Mouse (Mus musculus): ENCODE results near the gene Cox7a1. TPM values are rescaled to one million over a fixed set of nuclear protein-coding genes. Genes with fewer than 3 reads are reported as not detected.

The Cox7a1 gene
- polyA plus RNA-seq, 1 experiment from 2014 or later = 4.5 TPM

GRCm38 (mm10) chr7:30184641-30185348 is 851 bp downstream of the Cox7a1 start:
- Histone ChIP-seq H3K4me1 (ENCODE audit: control insufficient read depth, insufficient read depth, low read length) (no peaks in the 10 kb centered on the region; the same call in 1 of the 2 replicates), H3K27me3 (ENCODE audit: control insufficient read depth, insufficient read depth, low read length) (no peaks in the 10 kb centered on the region), H3K9me3 (ENCODE audit: control insufficient read depth, low read length) (no peaks in the 10 kb centered on the region), H3K4me3 (ENCODE audit: low read length) (no peak overlapping the region), H3K4me2 (replicated peaks; ENCODE audit: low read depth, low read length) (no peak overlapping the region), H3K36me3 (ENCODE audit: control insufficient read depth, insufficient read depth, low read length) (peaks cover 39% of the 10 kb centered on the region), H3K27ac (ENCODE audit: low read depth, low read length) (no peak overlapping the region), H3K9ac (ENCODE audit: low read depth, low read length) (no peak overlapping the region)
- WGBS = 73% methylated on average over 13 of the region's 13 CpGs
- ATAC-seq (ENCODE audit: low FRiP score, low TSS enrichment) = no peak

- H3K9me3 ChIP-seq (ENCODE audit: control insufficient read depth, low read length) = no peaks in the 10 kb centered on the region
- peaks cover 62% of the 10 kb centered on the region for H3K36me3 ChIP-seq (ENCODE audit: control insufficient read depth, insufficient read depth, low read length)
- no peak overlapping the region for H3K4me2 ChIP-seq (replicated peaks; ENCODE audit: low read depth, low read length)
- H3K4me1 ChIP-seq (ENCODE audit: control insufficient read depth, insufficient read depth, low read length) = peaks cover 10% of the 10 kb centered on the region
- H3K27me3 ChIP-seq (ENCODE audit: control insufficient read depth, insufficient read depth, low read length) = no peaks in the 10 kb centered on the region
- H3K9ac ChIP-seq (ENCODE audit: low read depth, low read length) = no peak overlapping the region
- 71% methylated on average over 12 of the region's 12 CpGs for WGBS
- no peak overlapping the region for H3K4me3 ChIP-seq (ENCODE audit: low read length)
- H3K27ac ChIP-seq (ENCODE audit: low read depth, low read length) = no peak overlapping the region
- no peak for ATAC-seq (ENCODE audit: low FRiP score, low TSS enrichment)
These were observed 4.6 kb downstream of the Cox7a1 start for GRCm38 (mm10) chr7:30188344-30189115.

- 59% methylated on average over 4 of the region's 4 CpGs for WGBS
- Histone ChIP-seq H3K36me3 (ENCODE audit: control insufficient read depth, insufficient read depth, low read length) (peaks cover 62% of the 10 kb centered on the region), H3K4me2 (replicated peaks; ENCODE audit: low read depth, low read length) (no peak overlapping the region), H3K4me3 (ENCODE audit: low read length) (no peak overlapping the region), H3K4me1 (ENCODE audit: control insufficient read depth, insufficient read depth, low read length) (peaks cover 11% of the 10 kb centered on the region), H3K9me3 (ENCODE audit: control insufficient read depth, low read length) (no peaks in the 10 kb centered on the region), H3K27me3 (ENCODE audit: control insufficient read depth, insufficient read depth, low read length) (no peaks in the 10 kb centered on the region), H3K9ac (ENCODE audit: low read depth, low read length) (no peak overlapping the region), H3K27ac (ENCODE audit: low read depth, low read length) (no peak overlapping the region)
- ATAC-seq (ENCODE audit: low FRiP score, low TSS enrichment) = no peak
These were observed 5.2 kb downstream of the Cox7a1 start for GRCm38 (mm10) chr7:30189116-30189491.

- H3K27me3 ChIP-seq (ENCODE audit: control insufficient read depth, insufficient read depth, low read length) = no peaks in the 10 kb centered on the region
- peaks cover 15% of the 10 kb centered on the region for H3K4me1 ChIP-seq (ENCODE audit: control insufficient read depth, insufficient read depth, low read length)
- H3K27ac ChIP-seq (ENCODE audit: low read depth, low read length) = no peak overlapping the region
- no peaks in the 10 kb centered on the region for H3K9me3 ChIP-seq (ENCODE audit: control insufficient read depth, low read length)
- H3K4me3 ChIP-seq (ENCODE audit: low read length) = peak overlapping the region; percentile 87; the same call in 1 of the 2 replicates
- 79% methylated on average over 12 of the region's 12 CpGs for WGBS
- no peak overlapping the region for H3K9ac ChIP-seq (ENCODE audit: low read depth, low read length)
- no peak overlapping the region for H3K4me2 ChIP-seq (replicated peaks; ENCODE audit: low read depth, low read length)
- peaks cover 45% of the 10 kb centered on the region for H3K36me3 ChIP-seq (ENCODE audit: control insufficient read depth, insufficient read depth, low read length)
- no peak for ATAC-seq (ENCODE audit: low FRiP score, low TSS enrichment)
These were observed 8.1 kb downstream of the Cox7a1 start for GRCm38 (mm10) chr7:30192088-30192487.

GRCm38 (mm10) chr7:30193013-30193412 is 9.1 kb downstream of the Cox7a1 start:
- Histone ChIP-seq H3K27me3 (ENCODE audit: control insufficient read depth, insufficient read depth, low read length) (no peaks in the 10 kb centered on the region), H3K4me2 (replicated peaks; ENCODE audit: low read depth, low read length) (peak overlapping the region; percentile 77), H3K27ac (ENCODE audit: low read depth, low read length) (peak overlapping the region; percentile 78; the same call in 1 of the 2 replicates), H3K4me1 (ENCODE audit: control insufficient read depth, insufficient read depth, low read length) (peaks cover 15% of the 10 kb centered on the region), H3K4me3 (ENCODE audit: low read length) (peak overlapping the region; percentile 87), H3K9ac (ENCODE audit: low read depth, low read length) (peak overlapping the region; percentile 87; the same call in 1 of the 2 replicates), H3K9me3 (ENCODE audit: control insufficient read depth, low read length) (no peaks in the 10 kb centered on the region), H3K36me3 (ENCODE audit: control insufficient read depth, insufficient read depth, low read length) (peaks cover 36% of the 10 kb centered on the region)
- ATAC-seq (ENCODE audit: low FRiP score, low TSS enrichment) = peak; percentile 43
- WGBS = 15% methylated on average over 9 of the region's 9 CpGs

- H3K9ac ChIP-seq (ENCODE audit: low read depth, low read length) = peak overlapping the region; percentile 87
- H3K4me3 ChIP-seq (ENCODE audit: low read length) = peak overlapping the region; percentile 87
- H3K27ac ChIP-seq (ENCODE audit: low read depth, low read length) = peak overlapping the region; percentile 78
- H3K27me3 ChIP-seq (ENCODE audit: control insufficient read depth, insufficient read depth, low read length) = no peaks in the 10 kb centered on the region
- peaks cover 30% of the 10 kb centered on the region for H3K36me3 ChIP-seq (ENCODE audit: control insufficient read depth, insufficient read depth, low read length)
- H3K4me1 ChIP-seq (ENCODE audit: control insufficient read depth, insufficient read depth, low read length) = peaks cover 15% of the 10 kb centered on the region
- H3K4me2 ChIP-seq (replicated peaks; ENCODE audit: low read depth, low read length) = peak overlapping the region; percentile 77
- ATAC-seq (ENCODE audit: low FRiP score, low TSS enrichment) = peak; percentile 75
- under 1% methylated on average over 26 of the region's 26 CpGs for WGBS
- no peaks in the 10 kb centered on the region for H3K9me3 ChIP-seq (ENCODE audit: control insufficient read depth, low read length)
These were observed 9.7 kb downstream of the Cox7a1 start for GRCm38 (mm10) chr7:30193581-30194100.

GRCm38 (mm10) chr7:30194101-30194831 is 10.3 kb downstream of the Cox7a1 start:
- under 1% methylated on average over 26 of the region's 26 CpGs for WGBS
- Histone ChIP-seq H3K9ac (ENCODE audit: low read depth, low read length) (peak overlapping the region; percentile 87), H3K36me3 (ENCODE audit: control insufficient read depth, insufficient read depth, low read length) (peaks cover 23% of the 10 kb centered on the region), H3K27ac (ENCODE audit: low read depth, low read length) (peak overlapping the region; percentile 78), H3K4me1 (ENCODE audit: control insufficient read depth, insufficient read depth, low read length) (peaks cover 15% of the 10 kb centered on the region), H3K4me2 (replicated peaks; ENCODE audit: low read depth, low read length) (peak overlapping the region; percentile 77), H3K4me3 (ENCODE audit: low read length) (peak overlapping the region; percentile 87), H3K9me3 (ENCODE audit: control insufficient read depth, low read length) (no peaks in the 10 kb centered on the region), H3K27me3 (ENCODE audit: control insufficient read depth, insufficient read depth, low read length) (no peaks in the 10 kb centered on the region)
- peak; percentile 7; the same call in 1 of the 2 replicates for ATAC-seq (ENCODE audit: low FRiP score, low TSS enrichment)

GRCm38 (mm10) chr7:30194884-30195283 is 10.9 kb downstream of the Cox7a1 start:
- ATAC-seq (ENCODE audit: low FRiP score, low TSS enrichment) = peak; percentile 86
- H3K4me2 ChIP-seq (replicated peaks; ENCODE audit: low read depth, low read length) = peak overlapping the region; percentile 77
- H3K4me1 ChIP-seq (ENCODE audit: control insufficient read depth, insufficient read depth, low read length) = peaks cover 15% of the 10 kb centered on the region
- WGBS = under 1% methylated on average over 28 of the region's 28 CpGs
- H3K27me3 ChIP-seq (ENCODE audit: control insufficient read depth, insufficient read depth, low read length) = no peaks in the 10 kb centered on the region
- peaks cover 23% of the 10 kb centered on the region for H3K36me3 ChIP-seq (ENCODE audit: control insufficient read depth, insufficient read depth, low read length)
- no peaks in the 10 kb centered on the region for H3K9me3 ChIP-seq (ENCODE audit: control insufficient read depth, low read length)
- peak overlapping the region; percentile 87 for H3K4me3 ChIP-seq (ENCODE audit: low read length)
- H3K9ac ChIP-seq (ENCODE audit: low read depth, low read length) = peak overlapping the region; percentile 87
- peak overlapping the region; percentile 78 for H3K27ac ChIP-seq (ENCODE audit: low read depth, low read length)

All from kidney, embryonic 14.5 days (tissue).